Mouse (Mus musculus) spleen, postnatal 10 days (tissue): Measurements from ENCODE around the gene Accs.

ENCODE experiments used
- DNase-seq, 2 experiments: peaks; one replicate each; pipeline ENCODE4 v3.0.0; 2021 to 2022; ENCODE audit warnings: low spot score in 2 of 2

Accs gene

GRCm38 (mm10) chr2:93858845-93859244 is 9.1 kb upstream of the Accs start:
- DNase-seq, result no peak

GRCm38 (mm10) chr2:93851303-93851702 is 1.6 kb upstream of the Accs start:
- DNase-seq, result no peak

- DNase-seq, result peak in 1 of 2 experiments; percentile 20
These were observed 688 bp upstream of the Accs start for GRCm38 (mm10) chr2:93850317-93850944.

- DNase-seq, result no peak
These were observed 8.4 kb downstream of the Accs start for GRCm38 (mm10) chr2:93841349-93841748.

- DNase-seq, result no peak
These were observed 9.6 kb downstream of the Accs start for GRCm38 (mm10) chr2:93840109-93840508.

- DNase-seq, result no peak
These were observed 10.8 kb downstream of the Accs start for GRCm38 (mm10) chr2:93838931-93839330.

- no peak for DNase-seq
These were observed 13.4 kb downstream of the Accs start for GRCm38 (mm10) chr2:93836232-93836785.

- no peak for DNase-seq
These were observed 14.1 kb downstream of the Accs start for GRCm38 (mm10) chr2:93835596-93835995.

GRCm38 (mm10) chr2:93823519-93823918 is 26.2 kb downstream of the Accs start:
- DNase-seq, result peak; percentile 23 to 72

- peak; percentile 91 to 92 for DNase-seq
These were observed 27.5 kb downstream of the Accs start, which contains the start of gene Ext2 for GRCm38 (mm10) chr2:93822045-93822749. Gene Ext2, minus strand, starts transcription at chr2:93822568.

GRCm38 (mm10) chr2:93817791-93818190 is 32.0 kb downstream of the Accs start:
- DNase-seq, result no peak

GRCm38 (mm10) chr2:93813343-93813742 is 36.4 kb downstream of the Accs start:
- DNase-seq, result no peak

GRCm38 (mm10) chr2:93811812-93812211 is 37.9 kb downstream of the Accs start:
- peak; percentile 54 to 85 for DNase-seq

GRCm38 (mm10) chr2:93809931-93810330 is 39.8 kb downstream of the Accs start:
- DNase-seq, result peak in 1 of 2 experiments; percentile 43

GRCm38 (mm10) chr2:93808071-93808470 is 41.7 kb downstream of the Accs start:
- no peak for DNase-seq

- no peak for DNase-seq
These were observed 42.3 kb downstream of the Accs start for GRCm38 (mm10) chr2:93807440-93807839.

- no peak for DNase-seq
These were observed 43.1 kb downstream of the Accs start for GRCm38 (mm10) chr2:93806487-93807201.

GRCm38 (mm10) chr2:93805523-93805922 is 44.2 kb downstream of the Accs start:
- no peak for DNase-seq

GRCm38 (mm10) chr2:93805066-93805465 is 44.7 kb downstream of the Accs start:
- DNase-seq, result no peak

- no peak for DNase-seq
These were observed 46.8 kb downstream of the Accs start for GRCm38 (mm10) chr2:93802947-93803346.

- no peak for DNase-seq
These were observed 48.6 kb downstream of the Accs start for GRCm38 (mm10) chr2:93801097-93801496.

GRCm38 (mm10) chr2:93797162-93797795 is 52.5 kb downstream of the Accs start:
- no peak for DNase-seq
